Comparison of ENCODE assay signal across 9 mouse cellular contexts in the genomic region with DNA sequence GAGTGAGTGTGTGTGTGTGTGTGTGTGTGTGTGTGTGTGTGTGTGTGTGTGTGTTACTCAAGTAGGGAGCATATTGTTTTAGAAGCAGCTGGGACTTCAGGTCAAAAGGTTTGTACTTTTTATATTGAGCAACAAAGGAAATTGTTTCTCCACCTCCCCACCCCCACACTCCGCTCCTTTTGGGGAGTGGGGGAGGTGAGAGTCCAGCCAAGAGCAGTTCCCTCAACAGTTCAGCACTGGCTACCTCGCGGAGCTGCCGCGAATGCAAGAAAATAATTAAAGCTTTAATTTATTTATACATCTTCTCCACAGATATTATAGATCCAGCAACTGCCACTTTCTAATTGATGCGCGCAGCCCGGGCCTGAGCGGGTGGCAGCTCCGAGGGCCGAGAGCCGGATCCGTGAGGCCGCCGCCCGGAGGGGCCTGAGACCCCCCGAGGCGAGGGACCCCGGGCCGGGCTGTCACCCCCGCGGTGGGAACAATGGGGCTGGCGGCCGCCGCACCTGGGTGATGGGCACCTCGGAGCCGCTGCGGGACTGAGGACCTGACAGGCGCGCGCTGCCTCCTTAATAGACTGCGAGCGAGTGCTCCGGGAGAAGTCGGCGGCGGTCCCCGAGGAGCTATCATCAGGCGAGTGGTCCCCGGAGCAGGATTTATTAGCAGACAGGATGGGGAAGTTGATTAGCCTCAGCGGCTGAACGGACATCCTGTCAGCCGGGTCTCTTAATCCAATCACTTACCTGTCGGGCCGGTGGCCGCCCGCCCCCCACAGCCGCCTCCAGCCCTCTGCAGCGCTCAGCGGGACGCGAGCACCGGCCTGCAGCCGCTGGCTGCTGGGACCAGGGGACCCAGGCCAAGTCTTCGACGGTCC.
DNase-seq lines count a peak whose midpoint lies in the region; ATAC-seq and TF ChIP-seq lines count a peak whose summit lies in the region.
"Had no signal": no experiment of that assay in that cellular context is flagged by ENCODE, and none has a peak within 500 bp of the region (broad histone marks: within the 10 kb centered on the region; RNA-seq: fewer than 3 reads in every experiment).

No protein-coding gene starts in this region.

- H3K27ac ChIP-seq in heart, embryonic 15.5 days = no peak overlapping the region
- H3K27ac ChIP-seq in forebrain, postnatal 0 days (ENCODE audit: low read depth, low read length) = no peak overlapping the region
- H3K27ac ChIP-seq: macrophage had no signal

- H3K9ac ChIP-seq in heart, embryonic 15.5 days = no peak overlapping the region
- peak overlapping the region; percentile 46 for H3K9ac ChIP-seq in forebrain, postnatal 0 days

- ATAC-seq in heart, embryonic 15.5 days (replicated peaks; ENCODE audit: insufficient number of reproducible peaks, insufficient read depth, low FRiP score, low read depth) = no peak
- ATAC-seq in forebrain, postnatal 0 days = peak; percentile 62; the same call in 1 of the 2 replicates
- no peak for ATAC-seq in CD4-positive, CD25-positive, alpha-beta regulatory T cell, adult 4 months

- peaks cover 73% of the 10 kb centered on the region for H3K27me3 ChIP-seq in heart, embryonic 15.5 days
- peaks cover 12% of the 10 kb centered on the region for H3K27me3 ChIP-seq in forebrain, postnatal 0 days (ENCODE audit: insufficient read depth, low read length)

- TF ChIP-seq CTCF in forebrain, postnatal 0 days (IDR thresholded peaks at IDR 0.05; ENCODE audit: low read depth) = no peak

- H3K9me3 ChIP-seq in heart, embryonic 15.5 days (replicated peaks) = no peaks in the 10 kb centered on the region
- no peaks in the 10 kb centered on the region for H3K9me3 ChIP-seq in forebrain, postnatal 0 days (ENCODE audit: low read length)

- H3K4me2 ChIP-seq in heart, embryonic 15.5 days = peak overlapping the region; percentile 68
- peak overlapping the region; percentile 96 for H3K4me2 ChIP-seq in forebrain, postnatal 0 days (ENCODE audit: low read depth)

- no peaks in the 10 kb centered on the region for H3K36me3 ChIP-seq in heart, embryonic 15.5 days
- no peaks in the 10 kb centered on the region for H3K36me3 ChIP-seq in forebrain, postnatal 0 days (ENCODE audit: insufficient read depth)

- peak overlapping the region; percentile 49 for H3K4me3 ChIP-seq in heart, embryonic 15.5 days
- peak overlapping the region; percentile 44 for H3K4me3 ChIP-seq in forebrain, postnatal 0 days (ENCODE audit: low read depth, low read length)

- under 1% methylated on average over 56 of the region's 56 CpGs for WGBS in heart, embryonic 15.5 days
- under 1% methylated on average over 56 of the region's 56 CpGs for WGBS in forebrain, postnatal 0 days

- DNase-seq in heart, adult 9 months (ENCODE audit: low spot score in 2 of 2) = no peak
- peak; percentile 11 for DNase-seq in WW6 (ENCODE audit: low read depth, low spot score)
- peak; percentile 27 for DNase-seq in forebrain, postnatal 0 days
- peak; percentile 15 for DNase-seq in lung, postnatal 14 days
- no peak for DNase-seq in urinary bladder, postnatal 36 days (ENCODE audit: low spot score in 2 of 2)
- no peak for DNase-seq in spleen, adult 12 weeks (ENCODE audit: low spot score)

- H3K4me1 ChIP-seq in heart, embryonic 15.5 days (replicated peaks) = peaks cover 8% of the 10 kb centered on the region
- H3K4me1 ChIP-seq in forebrain, postnatal 0 days (ENCODE audit: insufficient read depth) = no peaks in the 10 kb centered on the region

Comparison
In these comparisons a context has a peak if more than half of its experiments do, and no peak if none do; other contexts are left out.
1. DNase-seq: peak in WW6 (single experiment), forebrain, postnatal 0 days (single experiment) and lung, postnatal 14 days (single experiment); none in heart, adult 9 months (0 of 2), urinary bladder, postnatal 36 days (0 of 2) and spleen, adult 12 weeks (single experiment).